Mouse (Mus musculus) brain, embryonic 14.5 days (tissue): Measurements from ENCODE around the gene Ugt2b35.
"Not testable (repeated sequence)": the region's sequence is repeated elsewhere in the genome, so short reads cannot be mapped to it uniquely, and the experiment has no call there.

Source experiments
- CTCF ChIP-seq: fragments of 200-500 bp; IDR thresholded peaks from 2 replicates; pipeline ENCODE4 v1.5.1; 2012; ENCODE audit warnings: inconsistent platforms, mild to moderate bottlenecking, moderate library complexity, borderline replicate concordance; ENCODE audit not compliant: insufficient read depth, insufficient read length; ENCODE audit errors: extremely low read depth
- POLR2A ChIP-seq: fragments of 200-500 bp; IDR thresholded peaks from 2 replicates; pipeline ENCODE4 v1.6.1; 2012; ENCODE audit warnings: mild to moderate bottlenecking, inconsistent platforms, borderline replicate concordance; ENCODE audit not compliant: poor library complexity, insufficient read depth, insufficient read length, severe bottlenecking; ENCODE audit errors: extremely low read depth

DNA sequence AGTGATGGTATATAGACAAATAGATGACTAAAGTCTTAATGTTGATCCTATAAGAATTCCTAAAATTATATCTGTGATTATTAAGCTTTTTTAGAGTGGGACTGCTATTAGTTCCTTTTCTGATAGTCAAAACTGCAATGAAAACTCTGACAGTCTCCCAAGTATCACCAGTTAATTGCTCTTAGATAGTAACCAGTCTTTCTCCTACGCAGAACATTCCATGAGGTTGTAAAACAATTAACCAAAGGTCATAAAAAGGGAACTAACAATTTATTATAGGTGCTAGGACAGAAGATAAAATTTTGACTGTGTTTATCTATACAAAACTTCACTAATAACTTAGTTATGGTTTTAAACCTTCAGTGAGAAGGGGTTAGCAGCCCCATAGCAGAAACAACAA, 37.8 kb upstream of the Ugt2b35 start:
- not testable (repeated sequence) for TF ChIP-seq POLR2A, CTCF
